Mouse (Mus musculus) testis, adult 2 months (tissue): ENCODE data around the gene Dnajb9. TPM values are rescaled to one million over a fixed set of nuclear protein-coding genes. Genes with fewer than 3 reads are reported as not detected.

ENCODE experiments used
- H3K27ac ChIP-seq: fragments of 200-500 bp; 2 replicates; pipeline ENCODE4 v1.5.1; 2012; ENCODE audit warnings: low read depth, low read length; ENCODE audit not compliant: control insufficient read depth, insufficient read depth
- H3K27me3 ChIP-seq: fragments of 200-500 bp; 2 replicates; pipeline ENCODE4 v1.6.1; 2012; ENCODE audit warnings: mild to moderate bottlenecking, low read length, moderate library complexity; ENCODE audit not compliant: control insufficient read depth, insufficient read depth
- H3K36me3 ChIP-seq: fragments of 200-500 bp; 2 replicates; pipeline ENCODE4 v1.6.1; 2012; ENCODE audit warnings: mild to moderate bottlenecking, low read length; ENCODE audit not compliant: control insufficient read depth, insufficient read depth
- H3K4me1 ChIP-seq: fragments of 200-500 bp; 2 replicates; pipeline ENCODE4 v1.6.1; 2012; ENCODE audit warnings: low read length; ENCODE audit not compliant: control insufficient read depth, insufficient read depth
- H3K4me3 ChIP-seq: fragments of 200-500 bp; 2 replicates; pipeline ENCODE4 v1.5.1; 2012; ENCODE audit warnings: low read depth, mild to moderate bottlenecking, low read length, moderate library complexity, mixed read lengths; ENCODE audit not compliant: control insufficient read depth
- CTCF ChIP-seq: fragments of 200-500 bp; IDR thresholded peaks from 2 replicates; pipeline ENCODE4 v1.5.1; 2012; ENCODE audit warnings: low read depth, mild to moderate bottlenecking, inconsistent platforms, low read length, moderate library complexity; ENCODE audit not compliant: control insufficient read depth, insufficient read depth, insufficient replicate concordance
- POLR2A ChIP-seq: fragments of 200-500 bp; IDR thresholded peaks from 2 replicates; pipeline ENCODE4 v1.6.1; 2012; ENCODE audit warnings: low read depth, mild to moderate bottlenecking, inconsistent platforms, low read length, moderate library complexity; ENCODE audit not compliant: control insufficient read depth
- polyA plus RNA-seq: library from polyadenylated mRNA; depleted of rRNA; stranded (reverse); fragments of >200 nt; gene quantifications from 2 replicates; pipeline ENCODE4 v1.2.3, GENCODE M21; 2012; rRNA removed

Dnajb9 gene
- polyA plus RNA-seq: 20.1 and 23.8 TPM in 2 replicates

DNA sequence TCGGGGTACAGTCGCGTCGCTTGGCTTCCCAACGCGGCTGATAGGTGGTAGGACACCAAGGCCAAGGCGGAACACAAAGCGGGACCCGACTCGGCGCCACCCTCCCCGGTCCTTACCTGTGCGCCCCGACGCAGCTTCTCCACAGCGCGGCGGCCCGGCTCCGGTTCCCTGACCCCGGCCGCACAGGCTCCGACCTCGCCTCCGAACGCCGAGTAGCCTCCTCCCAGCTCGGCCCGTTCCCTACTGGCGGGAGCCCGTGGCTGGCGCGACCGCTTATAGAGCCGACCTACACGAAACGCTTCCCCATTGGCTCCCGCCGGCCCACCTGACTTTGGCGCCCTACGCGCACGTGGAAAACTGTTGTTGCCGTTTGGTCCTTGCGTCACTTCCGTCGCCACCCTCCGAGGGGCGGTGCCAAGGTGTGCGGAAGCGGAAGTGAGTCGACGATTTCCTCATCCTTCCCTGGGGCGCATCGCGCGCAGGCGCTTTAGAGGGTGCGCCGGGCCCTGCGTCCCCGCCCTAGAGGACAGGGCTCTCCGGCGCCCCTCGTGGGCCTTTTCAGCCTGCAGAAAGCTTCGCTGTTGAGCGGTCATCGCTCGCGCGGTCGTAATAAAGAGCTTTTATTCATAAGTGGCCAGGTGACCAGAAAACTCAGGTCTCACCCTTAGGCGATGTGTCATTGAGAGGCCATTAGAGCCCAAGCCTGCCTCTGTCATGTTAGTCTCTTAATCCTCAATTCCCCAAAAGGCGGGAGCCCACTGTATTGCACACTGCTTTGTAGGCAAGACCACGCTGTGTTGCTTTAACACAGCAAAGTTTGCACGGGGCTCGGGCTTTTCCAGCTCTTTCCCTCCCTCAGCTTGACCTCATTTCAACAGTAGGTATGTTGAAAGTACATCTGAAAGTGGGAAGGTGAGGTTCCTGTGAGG lies at the start of gene Dnajb9:
TSS of gene Dnajb9 (minus strand) at position 503 of the 929 bp plus-strand sequence.
- H3K36me3 ChIP-seq: no peaks in the 10 kb centered on the region
- peak within 1 kb of the TSS; percentile 97 for H3K27ac ChIP-seq
- TF ChIP-seq CTCF: peak; percentile 42; the same call in 1 of the 2 replicates
- peak; percentile 99 for TF ChIP-seq POLR2A
- H3K4me3 ChIP-seq: peak within 1 kb of the TSS; percentile 98
- no peaks in the 10 kb centered on the region for H3K4me1 ChIP-seq
- no peaks in the 10 kb centered on the region for H3K27me3 ChIP-seq

DNA sequence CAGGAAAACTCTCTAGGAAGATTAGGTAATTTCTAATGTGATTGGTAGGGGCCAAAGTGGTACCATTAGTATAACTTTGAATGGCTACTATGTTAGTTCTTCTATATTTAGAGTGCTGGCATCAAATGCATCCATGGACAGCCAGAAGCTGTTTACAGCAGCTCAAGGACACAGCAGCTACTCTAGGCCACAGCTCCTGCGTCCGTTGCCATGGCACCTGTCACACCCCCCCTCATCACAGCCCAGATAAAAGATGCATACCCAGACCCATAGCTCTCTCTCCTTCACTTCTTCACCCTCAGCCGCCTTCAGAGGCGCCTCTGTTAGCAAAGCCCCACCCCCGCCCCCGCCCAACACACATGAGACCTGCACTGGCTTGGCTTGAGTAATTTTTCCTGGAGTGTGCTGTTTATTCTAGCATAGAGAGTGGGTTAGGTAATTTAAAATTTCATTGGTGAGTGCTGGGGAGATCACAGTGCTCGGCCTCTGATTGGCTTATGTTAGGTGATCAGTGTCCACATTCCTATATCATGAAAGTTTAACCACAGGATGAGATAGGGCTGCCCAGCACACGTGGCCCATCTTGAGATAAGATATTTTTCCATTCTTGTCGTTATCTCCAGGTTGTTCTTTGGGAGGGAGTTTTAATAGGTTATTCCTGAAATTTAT lies 38.3 kb upstream of the Dnajb9 start:
- Histone ChIP-seq H3K27me3 (no peaks in the 10 kb centered on the region), H3K4me1 (no peaks in the 10 kb centered on the region), H3K4me3 (no peak overlapping the region), H3K27ac (no peak overlapping the region), H3K36me3 (no peaks in the 10 kb centered on the region)
- TF ChIP-seq POLR2A (no peak), CTCF (no peak)

DNA sequence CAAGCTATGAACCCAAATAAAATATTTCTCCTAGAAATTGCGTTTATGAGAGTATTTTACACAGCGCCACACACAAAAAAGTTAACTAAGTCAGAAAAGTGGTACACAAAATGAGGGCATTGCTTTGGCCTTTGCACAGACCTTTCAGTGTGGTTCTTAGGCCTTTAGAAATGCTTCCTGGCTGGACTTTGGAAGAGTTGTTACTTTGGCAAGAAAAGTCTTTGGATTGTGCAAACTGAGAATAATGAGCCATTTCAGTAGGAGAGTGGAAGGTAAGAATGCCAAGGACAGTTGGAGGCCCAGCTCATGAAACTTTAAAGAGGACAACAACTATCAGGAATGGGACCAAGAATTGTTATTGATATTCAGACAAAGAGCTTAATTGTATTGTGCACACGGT lies 35.6 kb upstream of the Dnajb9 start:
- Histone ChIP-seq H3K4me3 (no peak overlapping the region), H3K36me3 (no peaks in the 10 kb centered on the region), H3K4me1 (no peaks in the 10 kb centered on the region), H3K27ac (no peak overlapping the region), H3K27me3 (no peaks in the 10 kb centered on the region)
- TF ChIP-seq CTCF (no peak), POLR2A (no peak)

DNA sequence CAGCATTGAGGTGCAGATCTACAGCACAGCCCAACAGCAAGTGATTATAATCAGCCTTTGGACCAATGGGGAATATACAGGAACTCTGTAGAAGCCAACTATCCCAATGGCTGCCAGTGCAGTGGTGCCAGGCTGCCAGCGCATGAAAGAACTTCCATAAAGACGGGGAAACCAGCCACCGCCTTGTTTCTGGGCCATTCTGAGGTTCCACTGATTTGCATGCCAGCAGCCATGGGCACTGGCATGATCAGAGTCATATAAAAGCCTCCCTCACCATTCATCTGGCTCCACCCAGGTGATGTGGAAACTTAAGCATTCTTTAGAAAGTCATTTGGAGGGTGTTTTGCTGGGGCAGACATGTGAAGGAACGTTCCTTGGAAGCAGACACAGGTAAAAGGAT lies 32.3 kb upstream of the Dnajb9 start:
- Histone ChIP-seq H3K27me3 (no peaks in the 10 kb centered on the region), H3K27ac (no peak overlapping the region), H3K4me1 (no peaks in the 10 kb centered on the region), H3K36me3 (no peaks in the 10 kb centered on the region), H3K4me3 (no peak overlapping the region)
- no peak for TF ChIP-seq CTCF
- TF ChIP-seq POLR2A: no peak

DNA sequence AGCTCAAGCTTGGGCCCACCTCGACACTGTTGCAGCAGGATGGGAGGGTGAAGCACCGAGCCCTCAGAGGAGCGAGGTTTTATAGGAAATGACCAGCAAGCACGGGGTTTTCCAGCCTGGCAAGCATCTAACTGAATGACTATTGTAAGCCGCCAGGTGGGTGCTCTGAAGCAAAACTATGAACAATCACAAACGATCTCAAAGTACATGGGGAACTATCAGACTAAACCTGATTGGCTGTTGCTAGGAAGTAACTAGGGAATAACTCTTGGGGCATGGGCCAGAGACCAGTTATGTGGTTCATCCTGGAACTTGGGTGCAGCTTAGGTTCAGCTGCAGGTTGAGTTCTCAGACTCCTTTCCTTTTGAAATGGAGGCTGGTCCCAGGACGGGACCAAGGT lies 31.0 kb upstream of the Dnajb9 start:
- Histone ChIP-seq H3K27me3 (no peaks in the 10 kb centered on the region), H3K27ac (no peak overlapping the region), H3K36me3 (no peaks in the 10 kb centered on the region), H3K4me1 (no peaks in the 10 kb centered on the region), H3K4me3 (no peak overlapping the region)
- no peak for TF ChIP-seq POLR2A

DNA sequence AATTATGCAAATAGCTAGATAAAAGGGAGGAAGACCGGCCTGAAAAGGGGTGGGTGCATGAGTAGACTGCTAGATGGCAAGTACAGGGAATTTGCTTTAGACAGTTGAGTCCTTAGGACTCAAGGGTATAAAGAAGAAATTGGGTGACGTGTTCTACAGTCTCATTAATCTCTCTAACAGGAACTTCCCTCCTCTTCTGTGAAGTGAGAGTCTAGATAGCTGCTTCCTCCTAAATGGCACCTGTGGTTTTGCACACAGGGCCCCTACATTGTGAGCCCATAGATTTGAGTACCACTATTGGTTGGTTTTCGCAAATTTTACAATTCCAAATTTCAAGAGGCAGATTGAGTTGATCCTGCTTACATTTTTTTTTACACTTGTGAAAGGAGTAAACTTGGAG lies 14.5 kb upstream of the Dnajb9 start:
- no peak for TF ChIP-seq CTCF
- TF ChIP-seq POLR2A: no peak
- H3K27ac ChIP-seq: no peak overlapping the region
- H3K27me3 ChIP-seq: no peaks in the 10 kb centered on the region
- no peak overlapping the region for H3K4me3 ChIP-seq
- H3K36me3 ChIP-seq: no peaks in the 10 kb centered on the region
- peaks cover 5% of the 10 kb centered on the region for H3K4me1 ChIP-seq

DNA sequence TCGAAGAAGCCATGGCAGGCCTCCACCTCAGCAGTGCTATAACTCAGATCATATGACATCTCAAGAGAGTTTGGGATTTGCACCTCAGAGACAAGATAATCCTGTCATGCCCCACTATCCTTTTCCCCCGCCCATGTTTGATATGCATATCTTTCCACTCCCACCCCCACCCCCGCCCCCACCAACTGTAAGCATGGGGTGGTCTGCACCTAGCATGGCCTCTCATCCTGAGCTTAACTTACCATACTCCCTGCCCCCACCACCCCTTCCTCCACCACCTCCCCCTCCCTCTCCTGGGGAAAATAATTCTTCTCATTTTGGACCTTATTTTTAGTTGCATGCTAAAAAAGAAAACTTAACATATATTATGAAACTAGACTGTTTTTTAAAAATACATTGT lies 12.9 kb upstream of the Dnajb9 start:
- Histone ChIP-seq H3K27me3 (no peaks in the 10 kb centered on the region), H3K4me3 (no peak overlapping the region), H3K27ac (no peak overlapping the region), H3K4me1 (peaks cover 5% of the 10 kb centered on the region), H3K36me3 (no peaks in the 10 kb centered on the region)
- no peak for TF ChIP-seq POLR2A
- no peak for TF ChIP-seq CTCF
